Mouse (Mus musculus) cortical plate, adult 2 months (tissue): ENCODE results near the gene Ildr2.

Source experiments
- CTCF ChIP-seq: fragments of 200-500 bp; IDR thresholded peaks from 2 replicates; pipeline ENCODE4 v1.5.1; 2011; ENCODE audit warnings: mild to moderate bottlenecking, control low read depth, low read length; ENCODE audit not compliant: insufficient read depth; ENCODE audit errors: extremely low read depth
- POLR2A ChIP-seq: fragments of 200-500 bp; IDR thresholded peaks from 2 replicates; pipeline ENCODE4 v1.6.1; 2011; ENCODE audit warnings: mild to moderate bottlenecking, low read length, control low read depth; ENCODE audit not compliant: insufficient read depth; ENCODE audit errors: extremely low read depth

DNA sequence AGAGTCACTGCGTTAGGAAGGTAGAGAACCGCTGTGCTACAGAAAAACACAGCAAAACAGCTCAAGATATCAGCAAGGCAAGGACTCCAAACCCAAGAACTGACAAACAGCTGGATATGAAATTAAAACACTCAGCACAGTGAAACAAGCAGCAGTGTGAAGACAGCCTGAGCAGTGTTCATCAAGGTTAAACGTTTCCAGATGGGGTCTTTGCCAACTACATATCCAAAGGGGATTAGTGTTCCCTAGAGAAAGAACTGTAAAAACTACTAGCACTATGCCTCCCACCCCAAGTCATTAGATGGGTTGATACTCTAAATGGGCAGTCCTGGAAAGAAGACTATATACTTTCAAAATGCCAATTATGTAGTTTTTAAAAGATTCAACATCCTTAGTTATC, 95.4 kb downstream of the Ildr2 start:
- TF ChIP-seq CTCF (no peak), POLR2A (no peak)
